Mouse (Mus musculus): ENCODE data around the gene Adam29. TPM values are rescaled to one million over a fixed set of nuclear protein-coding genes. Genes with fewer than 3 reads are reported as not detected.
A peak's percentile ranks its signal among the peaks of the same experiment; 100 is the strongest.

Adam29 gene
- not detected for total RNA-seq (2022)

GRCm38 (mm10) chr8:55906848-55907247 lies at the start of gene Adam29:
Gene Adam29, minus strand, starts transcription at chr8:55906948.
- DNase-seq (ENCODE audit: low spot score in 2 of 2) = no peak

DNA sequence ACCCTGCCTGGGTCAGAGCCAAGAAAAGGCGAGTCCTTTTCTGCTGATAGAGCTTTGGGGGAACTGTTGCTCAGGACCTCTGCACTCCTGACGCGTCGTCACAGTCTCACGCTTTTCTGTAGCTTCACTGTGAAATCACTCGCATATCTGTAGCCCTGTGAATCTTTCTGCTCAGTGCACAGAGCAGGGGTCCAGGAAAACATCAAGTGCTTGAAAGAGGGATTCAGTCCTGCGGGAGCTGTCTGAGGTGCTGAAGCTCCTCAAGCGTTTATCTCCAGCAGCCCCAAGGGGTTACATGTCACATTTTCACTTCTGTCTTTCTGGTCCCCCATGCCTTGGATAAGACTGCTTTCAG lies 33.8 kb upstream of the Adam29 start:
- no peak for DNase-seq (ENCODE audit: low spot score in 2 of 2)

DNA sequence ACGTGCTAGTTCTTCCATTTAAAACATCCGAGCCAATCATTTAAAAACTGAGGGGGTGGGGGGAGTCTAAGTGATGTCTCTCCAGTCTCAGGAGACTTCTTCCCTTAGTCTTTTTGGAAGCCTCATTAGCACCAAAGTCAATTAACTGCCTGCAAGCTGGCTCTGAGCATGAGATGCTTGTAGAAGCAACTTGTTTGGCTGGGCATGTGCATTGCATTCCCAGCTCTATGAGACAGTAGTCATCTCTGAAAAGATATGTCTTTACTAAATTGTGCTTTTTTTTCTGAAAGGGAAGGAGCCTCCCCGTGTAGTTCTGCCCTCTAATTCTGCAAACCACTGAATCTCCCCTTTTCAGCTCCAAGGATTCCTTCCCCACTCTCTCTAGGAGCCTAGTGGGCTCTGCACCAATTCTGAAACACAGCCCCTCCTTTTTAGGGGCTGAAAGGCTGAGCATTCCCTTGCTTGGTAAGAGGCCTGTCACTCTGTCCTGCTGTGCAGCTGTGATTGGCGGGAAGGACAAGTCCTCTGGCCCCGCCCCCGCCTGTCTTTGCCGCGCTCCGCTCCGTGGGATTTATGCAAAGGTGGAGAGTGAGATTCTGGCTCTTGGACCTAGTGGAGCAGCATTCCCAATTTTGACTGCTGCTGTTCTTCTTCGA lies 33.2 kb upstream of the Adam29 start, which contains the start of gene Glra3:
TSS of gene Glra3 (plus strand) at position 591 of the 656 bp plus-strand sequence.
- peak; percentile 15 to 18 for DNase-seq (ENCODE audit: low spot score in 2 of 2)

Other genes with a start within 250 kb of the Adam29 start
- 1 to 10 TPM; 2.2 to 2.9 (median 2.6) TPM for gene Glra3, start 33.5 kb upstream of the Adam29 start, total RNA-seq (2022)

Data from layer of hippocampus, adult 8-10 months (tissue).